Mouse (Mus musculus): ENCODE measurements at regions not wholly inside any gene's neighbourhood (a gene's known extent, or its start where the extent isn't known, plus 50 kb on each side); places are given as distances from the start of the nearest gene placed in this dataset.

GRCm38 (mm10) chr8:77774551-77775335, 50.5 kb upstream of the Ednra start:
- no peak for DNase-seq

GRCm38 (mm10) chr8:77775526-77775925, 51.3 kb upstream of the Ednra start:
- no peak for DNase-seq

DNA sequence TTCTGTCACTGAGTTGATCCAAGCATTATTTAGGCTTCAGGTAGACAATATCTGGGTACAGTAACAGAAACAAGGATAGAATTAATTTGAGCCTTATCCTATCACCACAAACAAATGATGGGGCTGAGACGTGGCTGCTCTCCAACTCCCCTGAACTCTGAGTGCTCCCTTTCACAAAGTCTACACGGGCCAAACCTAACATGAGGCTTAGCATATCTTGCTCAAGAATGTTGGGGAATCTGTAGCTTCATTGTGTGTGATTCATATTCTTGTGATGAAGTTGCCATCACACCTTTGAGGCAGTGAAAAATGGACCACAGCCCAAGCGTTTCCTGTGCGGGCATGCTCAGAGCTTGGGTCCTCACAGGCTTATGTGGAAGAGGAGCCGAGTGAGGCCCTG, 53.3 kb upstream of the Ednra start:
- no peak for DNase-seq

GRCm38 (mm10) chr8:77785676-77786255, 61.5 kb upstream of the Ednra start:
- DNase-seq: no peak

DNA sequence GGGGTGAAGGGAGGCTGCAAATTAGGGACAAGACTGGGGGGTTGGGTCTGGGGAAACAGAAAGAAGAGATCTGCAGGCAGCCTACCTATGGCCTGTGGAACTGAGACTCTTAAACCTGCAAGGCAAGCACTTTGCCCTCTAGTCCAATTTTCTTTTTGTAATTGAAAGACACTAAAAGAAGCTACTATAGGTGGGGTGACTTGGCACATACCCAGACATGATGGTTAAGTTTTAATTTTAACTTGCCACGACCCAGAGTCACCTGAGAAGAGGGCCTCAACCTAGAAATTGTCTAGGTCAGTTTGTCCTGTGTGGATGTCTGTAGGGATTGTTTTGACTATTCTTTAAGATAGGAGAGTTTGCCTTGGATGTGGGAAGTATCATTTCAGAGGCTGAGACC, 70.6 kb upstream of the Ednra start:
- no peak for DNase-seq

GRCm38 (mm10) chr8:77803147-77803903, 79.1 kb upstream of the Ednra start:
- DNase-seq: no peak

DNA sequence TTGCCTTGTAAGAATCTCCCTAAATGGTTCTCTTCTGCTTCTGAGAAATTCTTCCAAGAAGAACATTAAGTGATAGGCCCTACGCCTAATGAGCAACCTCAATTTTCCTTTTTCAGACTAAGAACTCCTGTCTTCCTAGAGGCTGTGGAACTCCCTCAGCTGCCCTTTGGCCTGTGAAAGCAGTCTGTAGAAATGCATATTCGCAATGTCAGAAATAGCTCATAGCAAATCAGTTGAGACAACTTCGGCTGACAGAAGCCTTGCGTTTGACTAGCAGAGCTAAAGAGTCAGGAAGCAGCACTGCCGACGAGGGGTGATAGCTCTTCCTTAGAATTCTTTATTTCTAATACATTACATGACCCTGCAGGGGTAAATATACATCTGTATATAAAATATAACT, 80.3 kb upstream of the Ednra start:
- DNase-seq: no peak

GRCm38 (mm10) chr8:77804956-77805355, 80.7 kb upstream of the Ednra start:
- DNase-seq: no peak

- no peak for DNase-seq
Observed at GRCm38 (mm10) chr8:77805657-77806056, 81.4 kb upstream of the Ednra start.

- DNase-seq: no peak
Observed at GRCm38 (mm10) chr8:77814796-77815647, 90.8 kb upstream of the Ednra start.

- no peak for DNase-seq
Observed at GRCm38 (mm10) chr8:77815648-77815971, 91.3 kb upstream of the Ednra start.

- no peak for DNase-seq
Observed at GRCm38 (mm10) chr8:77816217-77816616, 92.0 kb upstream of the Ednra start.

DNA sequence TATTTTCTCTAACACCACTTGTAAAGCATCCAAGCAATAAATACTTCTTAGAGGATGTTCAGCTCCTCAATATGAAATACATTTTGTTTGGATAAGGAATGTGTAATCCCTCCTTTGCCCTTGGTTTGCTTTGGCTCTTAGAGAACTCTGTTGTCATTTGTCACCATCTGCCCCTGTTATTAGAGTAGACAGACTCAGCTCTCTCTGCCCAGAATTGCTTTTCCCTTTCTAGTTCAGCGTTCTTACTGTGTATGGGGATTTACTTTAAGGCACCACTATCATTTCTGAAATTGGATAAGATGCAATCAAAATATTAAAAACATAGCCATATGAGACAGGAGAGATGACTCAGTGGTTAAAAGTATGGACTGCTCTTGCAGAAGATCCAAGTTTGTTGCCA, 101.5 kb upstream of the Ednra start:
- DNase-seq: no peak

DNA sequence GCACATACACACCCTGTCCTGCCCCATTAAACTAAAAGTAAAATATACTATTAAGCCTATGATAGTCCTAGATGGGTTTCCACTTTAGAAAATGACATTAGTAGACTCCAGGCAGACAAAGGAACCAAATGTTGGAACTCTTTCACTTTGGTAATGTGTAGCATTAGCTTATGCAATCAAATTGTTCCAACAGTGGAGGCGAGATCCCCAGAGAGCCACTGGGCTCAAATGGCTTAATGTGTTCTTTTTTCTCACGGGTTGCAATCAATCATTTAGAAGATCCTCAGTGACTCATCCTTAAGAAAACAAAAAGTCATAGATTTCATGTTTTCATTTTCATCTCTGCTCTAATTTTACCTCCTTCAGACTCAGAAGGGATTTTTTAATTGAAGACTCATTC, 102.0 kb upstream of the Ednra start:
- DNase-seq: no peak

GRCm38 (mm10) chr8:77828079-77828478, 103.8 kb upstream of the Ednra start:
- DNase-seq: no peak

GRCm38 (mm10) chr8:77829126-77829748, 105.0 kb upstream of the Ednra start:
- no peak for DNase-seq

DNA sequence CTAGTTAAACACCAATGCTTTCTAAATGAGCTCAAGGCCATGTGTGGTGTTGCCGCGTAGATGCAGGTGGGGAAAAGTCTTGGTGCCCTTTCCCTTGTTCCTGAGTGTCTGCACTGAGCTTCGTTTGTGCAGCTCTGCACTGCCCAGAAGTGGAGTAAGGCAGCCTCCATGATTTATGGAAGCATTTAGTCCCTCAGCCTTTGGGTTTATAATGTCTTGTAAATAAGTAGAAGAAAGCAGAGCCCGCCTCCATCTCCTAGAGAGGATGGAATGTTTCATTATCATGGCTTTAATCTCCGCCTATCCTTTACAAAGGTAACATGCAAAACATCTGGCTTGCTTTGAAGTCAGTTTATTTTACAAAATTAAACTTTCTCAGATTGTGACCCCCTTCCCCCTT, 105.5 kb upstream of the Ednra start:
- DNase-seq: no peak

- no peak for DNase-seq
Observed at GRCm38 (mm10) chr8:77834283-77834682, 110.0 kb upstream of the Ednra start.

GRCm38 (mm10) chr8:77836902-77837489, 112.7 kb upstream of the Ednra start:
- no peak for DNase-seq

DNA sequence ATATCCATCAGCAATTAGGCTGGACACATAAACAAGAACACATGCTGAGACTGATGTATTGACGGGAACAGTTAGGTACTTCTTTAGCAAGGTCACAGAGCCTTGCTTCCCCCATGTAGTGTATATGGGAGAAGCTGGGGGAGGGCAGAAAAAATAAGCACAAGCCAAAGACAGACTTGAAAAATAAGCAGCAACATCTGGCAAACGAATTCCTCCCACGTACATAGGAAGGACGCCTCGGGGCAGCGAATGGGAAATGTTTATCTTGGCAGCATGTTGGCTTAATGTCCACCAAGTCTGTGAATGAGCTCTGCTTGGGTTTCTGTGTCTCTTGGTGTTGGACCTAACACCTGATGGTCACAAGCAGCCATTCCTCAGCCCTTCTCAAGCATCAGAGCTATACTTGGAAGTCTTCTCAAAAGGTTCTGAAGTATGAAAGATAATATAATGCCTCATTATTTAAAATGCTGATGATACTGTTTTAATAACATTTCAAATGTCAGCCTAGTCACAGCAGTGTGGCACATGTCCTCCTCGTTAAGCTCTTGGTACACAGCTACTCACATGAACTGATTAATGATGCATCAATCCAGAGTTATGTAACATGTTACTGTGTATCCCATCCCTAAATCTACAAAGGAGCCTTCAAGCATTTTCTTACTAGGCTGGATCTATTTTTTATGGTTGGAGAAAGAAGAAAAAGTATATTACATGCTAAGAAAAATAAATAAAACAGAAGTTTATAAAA, 118.3 kb upstream of the Ednra start:
- no peak for DNase-seq

DNA sequence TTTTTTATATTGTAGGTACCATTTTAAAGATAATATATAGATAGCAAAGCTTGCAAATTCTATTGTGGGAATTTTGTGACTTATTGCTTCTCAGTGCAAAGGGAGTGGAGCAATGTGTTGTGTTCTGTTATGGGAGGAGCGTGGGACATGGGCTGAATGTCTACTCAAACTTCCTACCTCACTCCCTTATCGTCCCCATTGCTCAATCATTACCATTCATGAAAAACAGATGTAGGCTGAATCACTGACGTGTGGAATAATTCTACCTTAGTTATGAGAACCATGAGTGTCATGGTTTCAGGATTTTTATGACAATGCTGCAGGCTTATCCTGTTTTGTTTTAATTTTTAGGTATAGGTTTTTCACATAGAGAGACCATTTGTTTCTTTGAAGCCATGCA, 119.0 kb upstream of the Ednra start:
- no peak for DNase-seq

- DNase-seq: no peak
Observed at GRCm38 (mm10) chr8:77850523-77850922, 126.3 kb upstream of the Ednra start.

All from thymus, postnatal 36 days (tissue).